Mouse (Mus musculus): ENCODE measurements at regions not wholly inside any gene's neighbourhood (a gene's known extent, or its start where the extent isn't known, plus 50 kb on each side); places are given as distances from the start of the nearest gene placed in this dataset.
A peak's percentile ranks its signal among the peaks of the same experiment; 100 is the strongest.

DNA sequence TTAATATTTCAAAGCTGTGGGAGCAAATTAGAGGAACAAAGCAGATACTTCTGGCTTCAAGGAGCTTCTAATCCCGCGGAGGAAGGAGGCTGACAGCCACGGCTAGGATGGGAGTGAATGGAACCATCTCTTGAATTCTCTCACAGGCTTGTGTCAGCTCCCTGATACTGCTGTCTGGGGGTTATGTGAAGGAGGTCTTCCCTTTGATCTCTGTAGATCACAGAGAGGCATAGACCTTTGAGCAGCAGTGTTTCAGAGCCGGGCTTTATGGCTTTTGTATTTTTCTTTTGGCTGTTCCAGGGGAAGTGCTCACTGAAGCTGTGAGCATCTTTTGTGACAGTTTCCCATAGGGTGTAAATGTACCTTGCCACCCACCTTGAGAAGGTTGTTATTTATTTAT, 132.2 kb downstream of the Slc4a3 start:
- no peak for DNase-seq
- intact Hi-C loops (cut with DNase I; ENCODE audit: low total_unique reads) = no loop called here

DNA sequence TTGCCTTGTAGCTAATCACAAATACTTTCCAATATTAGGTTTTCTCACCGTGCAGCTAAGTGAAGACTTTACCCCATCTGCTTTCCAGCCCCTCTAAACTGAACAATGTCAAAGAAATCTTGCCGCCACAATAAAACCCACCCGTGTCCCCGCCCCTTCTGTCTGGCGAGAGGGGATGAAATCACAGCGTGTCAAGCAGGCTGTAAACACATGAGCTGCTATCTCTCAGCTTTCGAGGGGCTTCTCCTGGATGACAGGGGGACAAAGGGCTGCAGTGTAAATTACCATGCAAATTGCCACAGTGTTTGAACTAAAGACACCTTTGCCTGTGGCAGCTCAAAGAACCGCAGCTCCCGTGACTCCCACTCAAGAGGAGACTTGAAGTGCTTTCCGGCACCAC, 134.3 kb downstream of the Slc4a3 start:
- intact Hi-C loops (cut with DNase I; ENCODE audit: low total_unique reads) = no loop called here
- DNase-seq = no peak

DNA sequence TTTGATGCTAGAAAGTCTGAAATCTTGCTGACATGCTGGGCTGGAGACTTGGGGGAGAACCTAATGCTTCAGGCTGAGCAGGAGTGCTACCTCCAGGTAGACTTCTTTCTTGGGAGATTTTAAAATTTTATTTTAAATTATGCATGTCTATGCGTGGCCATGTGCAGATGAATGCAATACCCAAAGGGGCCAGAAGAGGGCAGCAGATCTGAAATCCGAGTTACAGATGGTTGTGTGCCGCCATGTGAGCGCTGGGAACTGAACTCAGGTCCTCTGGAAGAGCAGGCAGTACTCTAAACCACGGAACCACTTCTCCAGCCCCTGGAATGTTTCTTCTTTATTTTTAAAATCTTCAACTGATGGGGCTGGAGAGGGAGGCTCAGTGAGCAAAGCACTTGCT, 135.8 kb downstream of the Slc4a3 start:
- intact Hi-C loops (cut with DNase I; ENCODE audit: low total_unique reads) = no loop called here
- no peak for DNase-seq

DNA sequence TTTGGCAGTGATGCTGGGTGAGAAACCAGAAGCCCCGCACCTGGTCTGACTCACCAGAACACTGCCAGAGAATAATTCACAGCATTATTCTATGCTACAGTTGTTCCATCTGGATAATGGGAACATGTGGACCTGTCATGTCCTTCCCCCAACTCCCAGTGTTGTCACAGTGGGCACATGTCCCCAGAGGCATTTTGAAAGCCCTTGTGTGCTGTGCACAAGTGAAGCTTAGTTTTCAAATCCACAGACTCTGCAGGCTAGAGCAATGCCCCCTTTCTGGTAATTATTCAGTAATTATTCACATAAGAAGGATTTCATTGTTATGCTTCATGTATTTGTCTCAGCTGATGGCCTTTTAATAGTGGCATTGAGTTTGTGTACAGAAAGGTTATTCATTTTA, 146.7 kb downstream of the Slc4a3 start:
- intact Hi-C loops (cut with DNase I; ENCODE audit: low total_unique reads) = no loop called here
- DNase-seq = no peak

DNA sequence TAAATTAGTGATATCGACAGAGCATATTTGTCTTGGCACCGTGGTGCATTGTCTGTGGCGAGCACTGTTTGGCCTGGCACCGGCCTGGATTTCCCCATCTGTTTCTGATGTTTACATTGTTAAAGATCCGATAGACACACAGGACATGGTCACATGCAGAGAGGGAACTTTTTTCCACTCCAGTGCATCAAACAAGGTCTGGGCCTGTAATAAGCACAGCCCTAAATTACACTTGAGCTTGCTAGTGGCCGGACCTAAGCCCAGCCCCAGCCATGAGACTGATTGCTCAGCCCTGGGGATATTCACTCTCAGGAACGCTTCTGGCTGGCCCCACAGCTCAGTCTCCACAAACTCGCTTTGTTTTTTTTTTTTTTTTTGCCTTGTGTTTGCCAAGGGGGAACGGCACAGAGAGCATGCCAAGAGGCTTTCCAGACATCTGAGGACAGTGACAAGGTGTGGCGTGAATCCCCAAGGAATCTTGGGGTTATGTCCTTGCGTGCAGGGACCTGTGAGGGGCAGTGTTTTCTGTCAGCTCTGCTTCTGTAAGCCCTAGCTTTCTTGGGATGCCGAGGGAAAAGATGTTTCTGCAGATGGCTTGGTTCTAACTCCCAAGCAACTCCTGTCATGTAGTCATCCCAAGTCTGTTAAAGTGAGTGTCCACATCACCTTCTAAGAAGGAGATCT, 147.3 kb downstream of the Slc4a3 start:
- DNase-seq = no peak
- intact Hi-C loops (cut with DNase I; ENCODE audit: low total_unique reads) = no loop called here

DNA sequence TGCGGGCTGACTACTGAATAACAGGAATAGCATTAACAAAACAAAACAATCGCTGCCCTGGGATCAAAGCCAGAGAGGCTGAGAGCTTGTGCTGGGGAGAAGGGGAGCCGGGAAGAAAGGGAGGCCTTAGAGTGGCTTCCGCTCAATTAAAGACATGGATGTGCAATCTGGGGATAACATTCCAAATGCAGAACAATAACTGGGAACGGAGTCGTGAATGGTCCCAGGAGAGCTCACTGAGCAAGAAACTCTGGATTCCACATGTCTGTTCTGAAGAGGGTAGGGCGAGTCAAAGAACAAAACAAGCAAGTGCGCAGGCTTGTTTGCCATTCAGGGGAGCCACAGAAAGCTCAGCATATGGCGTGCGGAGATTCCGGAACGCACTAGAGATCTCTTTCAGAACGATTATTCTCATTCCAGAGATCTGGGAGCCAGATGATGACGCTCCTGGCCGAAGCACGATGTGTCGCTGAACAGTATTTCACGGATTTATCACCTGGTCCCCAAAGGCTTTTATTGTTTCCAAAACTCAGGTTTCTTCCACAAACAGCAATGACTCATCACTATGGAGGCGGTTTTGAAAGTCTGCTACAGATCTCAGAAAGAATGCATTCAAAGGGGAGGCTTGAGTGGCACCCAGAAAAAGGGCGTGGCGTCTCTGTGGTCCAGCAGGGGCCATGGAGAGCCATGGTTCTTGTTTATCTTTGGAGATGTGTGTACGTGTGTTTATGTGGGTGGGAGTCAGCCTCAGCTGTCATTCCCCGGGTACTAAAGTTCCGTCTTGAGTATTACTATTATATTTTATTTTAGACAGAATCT, 159.0 kb downstream of the Slc4a3 start:
- peak; percentile 30 for DNase-seq
- intact Hi-C loops (cut with DNase I; ENCODE audit: low total_unique reads) = no loop called here

DNA sequence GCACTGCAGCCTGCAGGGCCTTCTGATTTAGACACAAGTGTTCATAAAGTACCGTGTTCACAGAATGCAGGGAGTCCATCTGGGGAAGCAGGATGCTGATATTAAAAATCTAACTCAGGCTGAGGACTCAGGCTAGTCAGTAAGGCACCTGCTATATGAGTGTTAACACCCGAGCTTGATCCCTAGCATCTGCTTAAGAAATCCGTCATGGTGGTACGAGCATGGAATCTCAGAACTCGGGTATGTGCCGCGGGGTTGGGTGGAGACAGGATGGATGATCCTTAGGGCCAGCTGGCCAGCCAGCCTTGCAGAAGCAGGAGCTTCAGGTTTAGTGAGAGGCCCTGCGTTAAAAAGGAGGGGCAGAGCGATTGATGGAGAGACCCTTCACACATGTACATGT, 160.1 kb downstream of the Slc4a3 start:
- no peak for DNase-seq
- intact Hi-C loops (cut with DNase I; ENCODE audit: low total_unique reads) = no loop called here

DNA sequence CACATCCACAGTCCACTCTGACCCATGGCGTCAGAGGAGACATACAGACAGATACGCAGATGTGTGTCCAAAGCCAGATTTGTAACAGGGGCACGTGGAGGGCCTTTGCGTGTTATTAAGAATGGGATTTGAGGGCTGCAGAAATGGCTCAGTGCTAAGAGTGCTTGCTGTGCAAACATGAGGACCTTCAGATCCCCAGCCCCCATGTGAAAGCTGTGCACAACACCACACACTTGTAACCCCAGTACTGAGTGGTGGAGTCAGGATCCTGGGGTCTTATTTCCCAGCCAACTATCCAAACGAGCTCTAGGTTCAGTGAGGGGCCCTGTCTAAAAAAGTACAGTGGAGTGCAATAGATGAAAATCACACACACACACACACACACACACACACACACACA, 177.4 kb downstream of the Slc4a3 start:
- intact Hi-C loops (cut with DNase I; ENCODE audit: low total_unique reads) = no loop called here

DNA sequence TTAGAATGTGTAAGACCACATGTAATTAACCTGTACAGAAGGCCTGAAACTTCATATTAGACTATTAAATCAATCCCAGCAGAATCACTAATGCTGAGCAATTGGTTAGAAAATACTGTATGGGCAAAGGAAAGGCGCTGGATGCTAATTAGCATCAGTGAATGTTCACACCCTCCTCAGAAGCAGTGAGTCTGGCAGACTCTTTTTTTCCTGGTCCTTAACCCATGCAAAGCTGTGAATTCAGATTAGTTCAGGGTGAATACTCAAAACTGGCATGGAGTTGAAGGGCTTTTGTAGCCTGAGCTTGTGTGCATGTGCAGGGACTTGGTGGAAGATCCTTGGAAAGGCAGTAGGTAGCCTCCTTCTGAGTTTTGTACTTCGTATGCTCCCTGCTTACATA, 179.3 kb downstream of the Slc4a3 start:
- no peak for DNase-seq
- intact Hi-C loops (cut with DNase I; ENCODE audit: low total_unique reads) = no loop called here

More for the DNA sequence above, 177.4 kb downstream of the Slc4a3 start:
- no peak for DNase-seq

DNA sequence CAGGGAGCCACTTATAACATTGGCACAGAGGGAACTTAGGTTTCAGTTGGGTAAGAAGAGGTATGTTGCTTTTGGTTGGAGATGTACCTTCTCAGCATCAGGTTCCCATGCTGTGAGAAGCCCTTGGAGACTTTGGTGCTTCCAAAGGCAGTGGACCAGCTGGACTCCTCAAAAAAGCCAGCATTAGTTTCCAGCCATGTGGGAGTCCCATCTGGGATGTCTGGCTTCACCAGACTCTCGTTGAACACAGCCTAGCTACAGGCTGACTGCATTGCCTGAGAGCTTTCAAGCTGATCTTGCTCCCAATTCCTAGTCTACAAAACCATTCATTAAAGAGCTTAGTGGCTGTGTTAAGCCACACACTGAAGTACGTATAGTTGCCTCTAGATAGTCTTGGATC, 182.8 kb downstream of the Slc4a3 start:
- intact Hi-C loops (cut with DNase I; ENCODE audit: low total_unique reads) = no loop called here
- DNase-seq = no peak

DNA sequence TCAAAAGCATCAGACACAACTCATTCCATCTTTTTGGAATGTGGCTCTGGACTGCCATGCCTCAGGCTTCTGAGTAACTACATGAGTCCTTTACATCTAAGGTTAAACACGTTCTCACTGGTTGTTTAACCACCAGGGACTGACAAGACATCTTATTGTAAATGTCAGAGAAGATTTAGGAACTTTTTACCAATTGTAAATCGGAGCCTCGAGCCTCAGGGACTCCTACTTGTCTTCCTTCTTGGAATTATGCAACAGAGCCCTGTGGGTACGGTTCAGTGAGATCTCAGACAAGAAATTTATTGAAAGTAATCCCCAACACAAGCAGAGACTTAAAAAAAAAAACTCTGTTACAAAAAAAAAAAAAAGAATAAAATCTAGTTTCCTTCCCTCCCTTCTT, 187.7 kb downstream of the Slc4a3 start:
- intact Hi-C loops (cut with DNase I; ENCODE audit: low total_unique reads) = no loop called here
- no peak for DNase-seq

DNA sequence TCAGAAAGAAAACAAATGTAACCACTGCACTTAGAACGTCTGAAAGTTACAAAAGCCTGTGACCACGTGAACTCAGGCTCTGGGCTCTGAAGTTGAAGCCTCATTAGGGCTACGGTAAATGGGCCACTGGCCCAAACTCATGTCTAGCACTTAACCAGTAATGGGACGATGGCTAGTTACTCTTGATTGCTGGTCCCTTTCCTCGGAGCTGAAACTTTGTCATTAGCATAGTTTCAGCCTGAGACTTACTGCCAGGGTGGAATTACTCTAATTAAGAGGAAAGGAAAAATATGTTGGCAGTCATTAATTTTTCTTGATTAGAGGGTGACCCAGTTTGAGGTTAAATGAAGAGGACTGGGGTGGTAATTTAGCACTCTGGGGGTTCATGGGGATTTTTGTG, 192.6 kb downstream of the Slc4a3 start:
- intact Hi-C loops (cut with DNase I; ENCODE audit: low total_unique reads) = no loop called here
- no peak for DNase-seq

DNA sequence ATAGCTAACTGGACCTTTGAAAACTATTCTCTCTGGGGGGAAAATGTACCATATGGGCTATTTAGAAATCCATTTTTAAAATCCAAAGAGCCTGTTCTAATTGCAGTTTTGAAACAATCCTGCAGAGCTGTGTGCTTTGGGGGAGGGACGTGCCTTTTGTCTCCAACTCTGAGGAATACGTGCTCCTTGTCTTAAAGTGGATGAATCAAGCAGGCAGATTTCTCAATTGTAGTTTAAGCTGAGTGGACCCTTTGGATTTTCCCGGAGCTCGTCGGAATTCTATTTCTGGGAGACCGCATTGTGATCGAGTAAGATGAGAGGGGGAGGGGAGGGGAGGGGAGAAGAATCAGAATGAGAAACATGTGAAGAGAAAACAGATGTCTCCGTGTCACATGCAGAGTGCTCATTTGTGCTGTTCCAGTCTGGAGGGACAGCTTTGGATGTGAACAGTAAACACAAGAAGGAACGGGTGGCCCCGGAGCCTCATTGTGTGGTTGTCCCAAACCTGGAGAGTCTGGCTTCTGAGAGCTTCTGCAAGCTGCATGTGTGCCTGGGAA, 203.7 kb downstream of the Slc4a3 start:
- intact Hi-C loops (cut with DNase I; ENCODE audit: low total_unique reads) = no loop called here
- no peak for DNase-seq

DNA sequence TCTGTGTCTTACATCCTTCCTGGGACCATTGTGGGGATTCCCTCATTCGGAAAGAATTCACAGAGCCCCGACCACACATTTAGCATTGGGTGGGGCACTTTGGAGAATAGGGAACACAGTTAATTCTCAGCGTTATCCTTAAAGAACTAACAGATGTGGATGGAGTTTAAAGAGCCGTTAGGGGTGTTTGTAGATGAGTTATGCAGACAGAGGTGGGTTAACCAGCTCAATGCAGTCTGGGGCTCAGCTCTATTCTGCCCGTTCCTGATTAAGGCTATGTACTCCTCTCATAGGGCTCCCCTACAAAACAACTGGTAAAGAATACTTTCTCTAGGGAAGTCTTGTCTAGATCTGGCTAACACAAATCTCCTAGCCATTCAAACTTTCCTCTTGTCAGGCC, 226.1 kb downstream of the Slc4a3 start:
- intact Hi-C loops (cut with DNase I; ENCODE audit: low total_unique reads) = no loop called here
- no peak for DNase-seq

DNA sequence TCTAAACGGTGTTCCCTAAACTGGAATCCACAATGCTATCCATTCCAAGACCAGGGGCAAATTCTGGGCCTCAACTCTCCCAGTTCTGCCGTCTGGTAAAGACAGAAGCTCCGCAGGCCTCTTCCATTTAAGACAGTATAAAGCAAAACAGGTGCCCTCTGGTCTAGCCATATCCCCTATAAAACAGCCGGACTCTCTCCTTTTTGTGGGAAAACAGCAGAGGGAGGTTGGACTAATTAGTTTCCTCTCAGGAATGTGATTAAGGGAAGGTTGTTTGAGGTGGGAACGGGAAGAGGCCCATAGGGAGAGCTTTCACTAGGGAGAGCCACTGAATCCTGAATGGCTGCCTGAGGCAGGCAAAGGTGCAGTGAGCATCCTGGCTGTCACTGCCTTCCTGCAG, 226.9 kb downstream of the Slc4a3 start:
- intact Hi-C loops (cut with DNase I; ENCODE audit: low total_unique reads) = no loop called here
- DNase-seq = no peak

DNA sequence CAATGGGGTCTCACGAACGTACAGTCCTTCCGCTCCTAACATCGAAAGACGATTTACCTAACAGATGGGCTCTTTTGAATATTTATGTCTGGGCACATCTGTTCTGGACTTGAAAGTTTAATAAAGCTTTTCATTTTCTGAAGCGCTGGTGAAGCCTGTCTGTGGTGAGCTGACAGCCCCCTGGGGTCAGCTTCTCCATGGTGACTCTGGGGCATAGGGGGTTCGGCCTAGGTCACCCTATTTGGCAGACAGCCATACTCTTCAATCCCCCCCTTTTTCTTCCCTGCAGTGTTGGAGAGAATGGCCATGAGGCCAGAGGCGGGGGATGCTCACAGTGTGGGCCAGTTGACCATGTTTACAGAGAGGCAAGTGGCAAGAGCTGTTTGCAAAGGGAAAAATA, 232.8 kb downstream of the Slc4a3 start:
- no peak for DNase-seq
- intact Hi-C loops (cut with DNase I; ENCODE audit: low total_unique reads) = no loop called here

DNA sequence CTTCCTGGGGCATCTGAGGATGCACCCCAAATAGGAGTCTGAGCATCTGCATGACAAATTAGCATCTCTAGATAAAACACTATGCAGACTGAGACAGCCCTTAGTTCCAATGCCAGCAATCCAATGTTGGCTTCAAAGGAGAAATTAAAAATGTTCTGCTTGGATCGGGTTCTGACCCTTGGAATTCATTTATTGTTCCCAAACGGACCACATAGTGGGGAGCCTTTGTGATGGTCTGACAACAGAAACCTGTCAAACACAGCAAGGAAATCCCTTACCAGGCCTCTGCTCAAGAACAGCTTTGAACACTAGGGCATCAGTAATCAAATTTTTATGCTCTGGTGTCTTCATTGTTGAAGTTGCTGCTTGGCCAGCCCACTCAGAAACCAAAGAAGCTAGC, 237.1 kb downstream of the Slc4a3 start:
- DNase-seq = no peak
- intact Hi-C loops (cut with DNase I; ENCODE audit: low total_unique reads) = no loop called here

DNA sequence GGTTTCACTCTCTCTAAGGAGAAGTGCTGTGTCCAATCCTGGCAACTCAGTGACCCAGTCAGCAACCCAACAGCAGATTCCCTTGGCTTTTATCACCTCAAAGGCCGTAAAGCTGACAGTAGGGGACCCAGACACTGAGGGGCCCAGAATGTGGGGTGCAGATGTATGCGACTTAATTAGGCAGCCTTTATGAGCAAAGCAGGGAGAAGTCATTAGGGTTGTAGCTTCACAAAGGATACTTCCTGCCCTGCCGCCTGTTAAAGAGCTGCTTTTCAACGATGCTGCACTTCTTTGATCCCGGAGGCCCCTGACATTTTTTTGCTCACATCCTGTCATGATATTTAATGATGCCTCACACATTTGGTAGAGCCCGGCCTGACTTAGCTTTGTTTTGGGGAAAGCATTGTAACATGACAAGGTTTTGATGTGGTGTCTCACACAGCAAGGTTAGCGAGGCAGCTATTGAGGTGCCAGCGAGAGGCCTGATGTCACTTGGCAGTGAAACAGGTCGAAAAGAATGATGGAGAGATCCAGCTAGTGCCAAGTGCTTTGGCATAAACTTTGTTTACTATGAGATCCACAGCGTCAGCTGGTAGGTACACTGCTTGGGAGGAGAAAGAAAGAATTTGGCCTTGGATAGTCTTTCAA, 240.2 kb downstream of the Slc4a3 start:
- intact Hi-C loops (cut with DNase I; ENCODE audit: low total_unique reads) = no loop called here
- DNase-seq = no peak

DNA sequence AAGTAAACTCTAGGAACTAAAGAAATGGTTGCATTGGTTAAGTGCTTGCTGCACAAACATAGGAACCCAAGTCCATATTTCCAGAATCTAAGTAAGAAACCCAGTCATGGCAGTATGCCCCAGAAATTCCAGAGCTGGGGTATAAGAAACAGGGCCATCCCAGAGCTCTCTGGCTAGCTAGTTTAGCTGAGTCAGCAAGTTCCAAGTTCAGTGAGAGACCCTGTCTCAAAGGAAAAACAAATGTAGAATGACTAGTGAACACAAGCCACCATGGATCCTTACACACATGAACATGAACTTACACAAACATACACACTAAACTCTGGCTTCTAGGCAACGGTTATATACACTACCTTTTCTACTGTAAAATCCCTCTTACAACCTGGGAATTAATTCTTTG, 245.4 kb downstream of the Slc4a3 start:
- intact Hi-C loops (cut with DNase I; ENCODE audit: low total_unique reads) = no loop called here
- DNase-seq = no peak

DNA sequence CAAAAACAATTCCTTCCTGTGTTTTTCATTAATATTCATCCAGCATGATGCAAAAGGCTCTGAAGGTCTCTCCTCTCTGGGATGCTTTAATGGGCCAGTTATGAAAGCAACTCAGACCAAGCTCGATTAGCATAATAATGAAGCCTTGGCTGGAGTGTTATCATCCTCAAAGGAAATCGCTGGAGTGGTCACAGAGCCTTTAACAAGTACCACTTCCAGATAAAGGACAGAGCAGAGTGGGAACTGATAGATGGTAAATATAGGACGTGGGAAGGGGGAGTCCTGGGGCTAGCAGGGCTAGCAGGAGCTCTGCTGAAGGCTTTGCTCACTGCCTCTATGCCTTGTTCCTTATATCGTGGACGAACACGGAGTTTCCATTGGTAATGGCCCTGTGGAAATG, 251.7 kb downstream of the Slc4a3 start:
- DNase-seq = no peak
- intact Hi-C loops (cut with DNase I; ENCODE audit: low total_unique reads) = no loop called here
